Mouse (Mus musculus): ENCODE measurements around the gene Fam173b. TPM values are rescaled to one million over a fixed set of nuclear protein-coding genes. Genes with fewer than 3 reads are reported as not detected.

Fam173b gene
- polyA plus RNA-seq, 1 experiment from 2014 or later: 16.6 TPM

DNA sequence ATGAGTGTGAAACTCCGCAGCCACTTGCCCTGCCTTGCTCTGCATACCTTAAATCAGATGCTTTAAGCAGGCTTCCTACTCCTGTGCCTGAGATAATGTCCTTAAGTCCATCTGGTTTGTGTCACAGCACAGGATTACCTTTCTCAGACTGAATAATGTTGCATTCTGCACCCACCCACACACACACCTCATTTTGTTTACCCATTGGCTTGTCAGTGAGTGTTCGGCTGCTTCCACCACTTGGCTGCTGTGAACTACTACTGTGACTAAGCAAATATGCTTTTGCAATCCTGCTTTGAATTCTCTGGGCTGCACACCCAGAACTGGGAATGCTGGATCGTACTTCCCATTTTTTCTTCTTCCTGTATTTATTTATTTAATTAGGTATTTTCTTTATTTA lies 61.4 kb downstream of the Fam173b start:
- no peak overlapping the region for H3K27ac ChIP-seq (replicated peaks in 1 of 2; ENCODE audit: control insufficient read depth in 1 of 2, insufficient read depth in 1 of 2, low read depth in 2 of 2, low read length in 2 of 2)
- H3K4me2 ChIP-seq (ENCODE audit: low read length): no peak overlapping the region
- 66% methylated on average over 3 of the region's 3 CpGs for WGBS
- no peak overlapping the region for H3K4me3 ChIP-seq (ENCODE audit: control insufficient read depth in 1 of 2, insufficient read depth in 1 of 2, low read depth in 1 of 2, low read length in 2 of 2)
- no peak overlapping the region for H3K9ac ChIP-seq (ENCODE audit: low read length)
- H3K27me3 ChIP-seq (ENCODE audit: control insufficient read depth, insufficient read depth, low read length): no peaks in the 10 kb centered on the region
- no peaks in the 10 kb centered on the region for H3K9me3 ChIP-seq (ENCODE audit: control insufficient read depth, low read length)
- no peaks in the 10 kb centered on the region for H3K36me3 ChIP-seq (ENCODE audit: control insufficient read depth, insufficient read depth, low read length)
- no peak for ATAC-seq (ENCODE audit: insufficient number of reproducible peaks, insufficient read depth, low FRiP score, low read depth)
- H3K4me1 ChIP-seq (ENCODE audit: control insufficient read depth in 2 of 2, insufficient read depth in 2 of 2, low read length in 2 of 2): no peaks in the 10 kb centered on the region

Other genes starting within 250 kb of the Fam173b start
- gene Ankrd33b, start 234.1 kb upstream of the Fam173b start, polyA plus RNA-seq (2014; fragmentation: Nextera tagmentation; extraction: Ambion mirVana): 2.9 and 3.2 TPM in 2 replicates
- 2.1 and 2.6 TPM in 2 replicates for gene Ropn1l, start 148.1 kb upstream of the Fam173b start, polyA plus RNA-seq (2014; fragmentation: Nextera tagmentation; extraction: Ambion mirVana)
- 37.6 and 40.7 TPM in 2 replicates for gene March6, start 70.8 kb upstream of the Fam173b start, polyA plus RNA-seq (2014; fragmentation: Nextera tagmentation; extraction: Ambion mirVana)
- gene Cmbl, start 36.5 kb upstream of the Fam173b start, polyA plus RNA-seq (2014; fragmentation: Nextera tagmentation; extraction: Ambion mirVana): 9.7 and 12.4 TPM in 2 replicates
- 358 and 365 TPM in 2 replicates for gene Cct5, start within 50 bp of the Fam173b start, polyA plus RNA-seq (2014; fragmentation: Nextera tagmentation; extraction: Ambion mirVana)